Mouse (Mus musculus): ENCODE measurements around the gene Gstp3.

DNA sequence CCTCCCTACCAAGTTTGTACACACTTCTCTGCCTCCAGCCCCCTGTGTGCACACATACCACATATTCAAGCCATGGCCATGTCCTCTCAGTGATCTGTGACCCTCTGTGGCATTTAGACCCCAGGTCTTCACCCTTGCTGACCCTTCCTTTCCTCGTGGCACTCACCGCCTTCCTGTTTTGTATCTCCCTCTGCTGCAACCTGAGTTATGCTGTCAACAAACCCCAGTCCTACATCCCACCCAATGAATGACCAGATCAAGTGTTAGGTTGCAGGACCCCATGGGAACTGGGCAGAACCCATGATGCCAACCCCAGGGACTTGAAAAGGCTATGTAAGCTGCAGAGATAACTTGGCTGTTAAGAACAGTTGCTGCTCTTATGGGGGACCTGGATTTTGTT, 42.7 kb upstream of the Gstp3 start:
- no peak for TF ChIP-seq TAL1 (IDR thresholded peaks at IDR 0.05; ENCODE audit: low read length)
- no peak for TF ChIP-seq GATA1 (IDR thresholded peaks at IDR 0.05; ENCODE audit: low read length)

Data from erythroblast, embryonic 14.5 days (primary cell).